In genomic region chr13:113856946-113857345, GRCm38 (mm10) we compare ENCODE assay signal across 31 mouse cellular contexts.
DNase-seq lines count a peak whose midpoint lies in the region; ATAC-seq and TF ChIP-seq lines count a peak whose summit lies in the region.
"Had no signal": no experiment of that assay in that cellular context is flagged by ENCODE, and none has a peak within 500 bp of the region (broad histone marks: within the 10 kb centered on the region; RNA-seq: fewer than 3 reads in every experiment).

No protein-coding gene starts in this region.

- TF ChIP-seq CTCF in forebrain, postnatal 0 days (IDR thresholded peaks at IDR 0.05; ENCODE audit: low read depth), result no peak

- H3K27ac ChIP-seq in forebrain, embryonic 11.5 days (ENCODE audit: low read depth, low read length), result no peak overlapping the region
- no peak overlapping the region for H3K27ac ChIP-seq in forebrain, postnatal 0 days (ENCODE audit: low read depth, low read length)
- peak overlapping the region; percentile 48; the same call in 1 of the 2 replicates for H3K27ac ChIP-seq in liver, embryonic 12.5 days
- H3K27ac ChIP-seq: embryonic facial prominence, embryonic 10.5 days; embryonic facial prominence, embryonic 13.5 days; forebrain, embryonic 13.5 days; gastrocnemius, adult 2 months; hindbrain, embryonic 14.5 days; hindbrain, postnatal 0 days had no signal

- no peaks in the 10 kb centered on the region for H3K36me3 ChIP-seq in forebrain, embryonic 11.5 days (ENCODE audit: control insufficient read depth, insufficient read depth, low read length)
- H3K36me3 ChIP-seq in forebrain, postnatal 0 days (ENCODE audit: insufficient read depth), result no peaks in the 10 kb centered on the region
- 0 out of 2 replicates have a peak, but pooled peaks cover 3% of the 10 kb centered on the region for H3K36me3 ChIP-seq in liver, embryonic 12.5 days
- peaks cover 7% of the 10 kb centered on the region for H3K36me3 ChIP-seq in myocyte (ENCODE audit: control insufficient read depth, insufficient read depth)
- H3K36me3 ChIP-seq: embryonic facial prominence, embryonic 10.5 days; embryonic facial prominence, embryonic 13.5 days had no signal

- no peaks in the 10 kb centered on the region for H3K9me3 ChIP-seq in forebrain, embryonic 11.5 days (ENCODE audit: control insufficient read depth, low read length)
- H3K9me3 ChIP-seq in forebrain, postnatal 0 days (ENCODE audit: low read length), result no peaks in the 10 kb centered on the region
- H3K9me3 ChIP-seq in liver, embryonic 12.5 days (replicated peaks), result no peaks in the 10 kb centered on the region
- H3K9me3 ChIP-seq: embryonic facial prominence, embryonic 10.5 days; embryonic facial prominence, embryonic 13.5 days; forebrain, embryonic 13.5 days had no signal

- H3K4me2 ChIP-seq in forebrain, embryonic 11.5 days (ENCODE audit: low read depth, low read length, severe bottlenecking), result no peak overlapping the region
- no peak overlapping the region for H3K4me2 ChIP-seq in forebrain, postnatal 0 days (ENCODE audit: low read depth)
- no peak overlapping the region for H3K4me2 ChIP-seq in liver, embryonic 12.5 days
- H3K4me2 ChIP-seq in myocyte (ENCODE audit: low read depth), result peak overlapping the region; percentile 10
- H3K4me2 ChIP-seq: embryonic facial prominence, embryonic 13.5 days; forebrain, embryonic 13.5 days; heart, embryonic 11.5 days; hindbrain, embryonic 14.5 days had no signal

- no peak overlapping the region for H3K4me3 ChIP-seq in forebrain, embryonic 11.5 days (ENCODE audit: low read depth, low read length)
- H3K4me3 ChIP-seq in forebrain, postnatal 0 days (ENCODE audit: low read depth, low read length), result no peak overlapping the region
- H3K4me3 ChIP-seq in liver, embryonic 12.5 days, result no peak overlapping the region
- H3K4me3 ChIP-seq in myocyte, result no peak overlapping the region
- H3K4me3 ChIP-seq: embryonic facial prominence, embryonic 10.5 days; embryonic facial prominence, embryonic 13.5 days; erythroblast, embryonic 14.5 days; forebrain, embryonic 13.5 days; gastrocnemius, adult 2 months; heart, adult 2 months had no signal

- H3K4me1 ChIP-seq in forebrain, embryonic 11.5 days (replicated peaks; ENCODE audit: control insufficient read depth, insufficient read depth, low read length), result no peaks in the 10 kb centered on the region
- H3K4me1 ChIP-seq in forebrain, postnatal 0 days (ENCODE audit: insufficient read depth), result 0 out of 2 replicates have a peak, but pooled peaks cover 1% of the 10 kb centered on the region
- peaks cover 96% of the 10 kb centered on the region for H3K4me1 ChIP-seq in liver, embryonic 12.5 days

- H3K9ac ChIP-seq in forebrain, embryonic 11.5 days (ENCODE audit: low read length), result no peak overlapping the region
- no peak overlapping the region for H3K9ac ChIP-seq in forebrain, postnatal 0 days
- H3K9ac ChIP-seq in liver, embryonic 12.5 days, result no peak overlapping the region
- H3K9ac ChIP-seq: embryonic facial prominence, embryonic 13.5 days; forebrain, embryonic 13.5 days; hindbrain, embryonic 14.5 days had no signal

- no peak for ATAC-seq in forebrain, embryonic 11.5 days (replicated peaks; ENCODE audit: low FRiP score)
- no peak for ATAC-seq in forebrain, postnatal 0 days
- ATAC-seq in liver, embryonic 12.5 days, result no peak
- ATAC-seq: forebrain, embryonic 13.5 days; forebrain, embryonic 16.5 days; hindbrain, postnatal 0 days; inflammation-experienced regulatory T-cells, adult 6 months; intestine, embryonic 16.5 days had no signal

- WGBS in forebrain, embryonic 11.5 days, result 81% methylated on average over 4 of the region's 4 CpGs
- WGBS in forebrain, postnatal 0 days, result 79% methylated on average over 4 of the region's 4 CpGs
- 74% methylated on average over 4 of the region's 4 CpGs for WGBS in liver, embryonic 12.5 days (ENCODE audit: insufficient replicate concordance)

- H3ac ChIP-seq in myocyte (ENCODE audit: control insufficient read depth, insufficient read length), result no peak overlapping the region

- no peaks in the 10 kb centered on the region for H3K27me3 ChIP-seq in forebrain, embryonic 11.5 days (ENCODE audit: control insufficient read depth, insufficient read depth, low read length)
- no peaks in the 10 kb centered on the region for H3K27me3 ChIP-seq in forebrain, postnatal 0 days (ENCODE audit: insufficient read depth, low read length)
- H3K27me3 ChIP-seq in liver, embryonic 12.5 days (replicated peaks), result no peaks in the 10 kb centered on the region
- no peaks in the 10 kb centered on the region for H3K27me3 ChIP-seq in myocyte (ENCODE audit: control insufficient read depth, insufficient read depth, insufficient read length)
- H3K27me3 ChIP-seq: CH12.LX; embryonic facial prominence, embryonic 13.5 days; forebrain, embryonic 13.5 days had no signal

- no peak for TF ChIP-seq POLR2A in myocyte (IDR thresholded peaks at IDR 0.05; ENCODE audit: insufficient read length, low read depth)

- DNase-seq in forebrain, embryonic 11.5 days (ENCODE audit: low spot score), result peak; percentile 35
- DNase-seq in forebrain, postnatal 0 days, result no peak
- no peak for DNase-seq in liver
- peak; percentile 31 for DNase-seq in testis, postnatal 10 days (ENCODE audit: low spot score)
- DNase-seq in testis, postnatal 14 days (ENCODE audit: low spot score), result no peak
- DNase-seq in kidney, postnatal 25 days, result no peak
- DNase-seq: adrenal gland, adult 8-10 months; adrenal gland, postnatal 36 days; B cell, adult 2 months; cerebellum, adult 11-12 months; cerebellum, adult 8-10 months; cerebellum, postnatal 10 days; cerebellum, postnatal 36 days; embryo, embryonic 11 days; gastrocnemius, adult 2 months; gastrocnemius, postnatal 14 days; heart, adult 2 months; heart, postnatal 4 days had no signal

- H3K79me2 ChIP-seq in myocyte (ENCODE audit: control insufficient read depth, insufficient read depth), result peaks cover 25% of the 10 kb centered on the region

TF ChIP-seq in myocyte, 11 proteins besides CTCF, POLR2A, EP300 and RAD21:
- TF ChIP-seq E2F4 (IDR thresholded peaks at IDR 0.05; ENCODE audit: insufficient read depth) (no peak), USF1 (IDR thresholded peaks at IDR 0.05; ENCODE audit: low read depth) (no peak)

Comparison
In these comparisons a context has a peak if more than half of its experiments do, and no peak if none do; other contexts are left out.
1. DNase-seq: peak in forebrain, embryonic 11.5 days (single experiment) and testis, postnatal 10 days (single experiment); none in forebrain, postnatal 0 days (single experiment), liver (single experiment), testis, postnatal 14 days (single experiment) and kidney, postnatal 25 days (0 of 2).